Mouse (Mus musculus) testis, adult 2 months (tissue): ENCODE data around the gene Kif5a. TPM values are rescaled to one million over a fixed set of nuclear protein-coding genes. Genes with fewer than 3 reads are reported as not detected.

Source experiments
- H3K27ac ChIP-seq: fragments of 200-500 bp; 2 replicates; pipeline ENCODE4 v1.5.1; 2012; ENCODE audit warnings: low read depth, low read length; ENCODE audit not compliant: control insufficient read depth, insufficient read depth
- H3K27me3 ChIP-seq: fragments of 200-500 bp; 2 replicates; pipeline ENCODE4 v1.6.1; 2012; ENCODE audit warnings: mild to moderate bottlenecking, low read length, moderate library complexity; ENCODE audit not compliant: control insufficient read depth, insufficient read depth
- H3K36me3 ChIP-seq: fragments of 200-500 bp; 2 replicates; pipeline ENCODE4 v1.6.1; 2012; ENCODE audit warnings: mild to moderate bottlenecking, low read length; ENCODE audit not compliant: control insufficient read depth, insufficient read depth
- H3K4me1 ChIP-seq: fragments of 200-500 bp; 2 replicates; pipeline ENCODE4 v1.6.1; 2012; ENCODE audit warnings: low read length; ENCODE audit not compliant: control insufficient read depth, insufficient read depth
- H3K4me3 ChIP-seq: fragments of 200-500 bp; 2 replicates; pipeline ENCODE4 v1.5.1; 2012; ENCODE audit warnings: low read depth, mild to moderate bottlenecking, low read length, moderate library complexity, mixed read lengths; ENCODE audit not compliant: control insufficient read depth
- CTCF ChIP-seq: fragments of 200-500 bp; IDR thresholded peaks from 2 replicates; pipeline ENCODE4 v1.5.1; 2012; ENCODE audit warnings: low read depth, mild to moderate bottlenecking, inconsistent platforms, low read length, moderate library complexity; ENCODE audit not compliant: control insufficient read depth, insufficient read depth, insufficient replicate concordance
- POLR2A ChIP-seq: fragments of 200-500 bp; IDR thresholded peaks from 2 replicates; pipeline ENCODE4 v1.6.1; 2012; ENCODE audit warnings: low read depth, mild to moderate bottlenecking, inconsistent platforms, low read length, moderate library complexity; ENCODE audit not compliant: control insufficient read depth
- polyA plus RNA-seq: library from polyadenylated mRNA; depleted of rRNA; stranded (reverse); fragments of >200 nt; gene quantifications from 2 replicates; pipeline ENCODE4 v1.2.3, GENCODE M21; 2012

The Kif5a gene
- polyA plus RNA-seq, 1 experiment = 3.9 TPM

DNA sequence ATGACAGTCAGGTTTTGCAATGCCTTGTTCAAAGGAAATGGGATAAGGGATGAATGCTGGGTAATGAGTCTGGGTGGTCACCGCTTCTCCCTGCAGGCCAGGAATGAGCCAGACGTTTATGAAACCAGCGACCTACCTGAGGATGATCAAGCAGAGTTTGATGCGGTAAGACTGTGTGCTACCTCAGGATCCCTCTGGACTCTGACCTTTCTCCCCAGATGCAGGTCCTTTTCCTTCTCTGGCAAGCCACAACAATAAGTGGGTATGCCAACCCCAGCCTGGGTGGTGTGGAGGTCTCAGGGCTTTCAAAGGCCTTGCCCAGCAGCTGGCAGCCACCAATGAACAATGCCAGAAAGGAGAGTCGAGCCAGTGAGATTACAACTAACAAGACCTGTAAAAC is 4.2 kb upstream of the Kif5a start:
- peaks cover 14% of the 10 kb centered on the region for H3K4me1 ChIP-seq
- H3K27ac ChIP-seq = no peak overlapping the region
- peaks cover 1% of the 10 kb centered on the region for H3K36me3 ChIP-seq
- no peaks in the 10 kb centered on the region; the same call in 1 of the 2 replicates for H3K27me3 ChIP-seq
- peak overlapping the region; percentile 91 for H3K4me3 ChIP-seq
- TF ChIP-seq POLR2A (no peak), CTCF (no peak)

DNA sequence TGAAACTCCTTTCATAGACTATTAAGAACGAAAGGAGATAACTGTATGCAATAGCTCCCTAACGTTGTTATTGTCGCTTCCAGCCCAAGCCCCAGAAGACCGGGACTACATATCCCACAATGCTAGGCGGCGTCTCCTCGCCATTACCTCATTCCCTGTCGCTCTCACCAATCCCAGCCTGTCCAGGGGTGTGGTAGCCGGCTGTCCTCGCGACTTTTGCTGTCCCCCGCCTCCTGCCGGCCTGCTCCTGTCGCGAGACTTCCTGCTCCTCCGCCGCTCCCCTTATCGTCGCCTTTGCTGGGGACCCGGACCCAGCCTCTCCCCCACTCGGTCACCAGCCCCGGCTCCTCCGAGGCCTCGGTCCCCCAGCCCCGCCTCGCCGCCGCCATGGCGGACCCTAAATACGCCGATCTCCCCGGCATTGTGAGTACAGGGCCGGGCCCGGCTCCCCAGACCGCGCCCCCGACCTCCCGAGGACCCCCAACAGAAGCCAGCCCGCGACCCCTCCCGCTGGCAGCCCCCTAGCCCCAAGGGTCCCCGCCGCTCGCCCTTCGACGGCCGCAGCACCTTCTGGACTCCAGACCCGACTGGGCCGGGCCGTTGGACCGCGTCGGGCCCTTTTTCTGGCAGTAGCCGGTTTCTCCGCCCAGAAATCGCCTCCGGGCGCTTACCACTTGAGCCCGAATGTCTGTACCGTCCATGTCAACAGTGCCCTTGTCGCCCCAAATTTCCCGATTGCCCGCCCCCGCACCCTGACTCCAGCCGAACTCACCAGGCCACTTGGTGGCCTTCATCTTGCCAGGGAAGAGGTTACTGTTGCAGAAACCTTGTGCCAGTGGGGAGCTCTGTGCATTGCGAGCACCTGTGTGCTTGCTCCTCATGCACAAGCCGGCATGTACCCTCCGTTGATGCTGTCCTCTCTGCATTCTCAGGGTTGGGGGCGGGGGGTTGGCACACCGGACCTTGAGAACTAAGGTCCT is 3.3 kb upstream of the Kif5a start, which contains the start of gene Dctn2:
Dctn2 (plus strand) TSS at position 257 of the 980 bp plus-strand sequence.
- Histone ChIP-seq H3K27ac (peak within 1 kb of the TSS; percentile 67), H3K4me1 (peaks cover 15% of the 10 kb centered on the region), H3K36me3 (peaks cover 1% of the 10 kb centered on the region; the same call in 1 of the 2 replicates), H3K27me3 (no peaks in the 10 kb centered on the region; the same call in 1 of the 2 replicates), H3K4me3 (peak within 1 kb of the TSS; percentile 91)
- no peak for TF ChIP-seq CTCF
- TF ChIP-seq POLR2A = peak; percentile 83

DNA sequence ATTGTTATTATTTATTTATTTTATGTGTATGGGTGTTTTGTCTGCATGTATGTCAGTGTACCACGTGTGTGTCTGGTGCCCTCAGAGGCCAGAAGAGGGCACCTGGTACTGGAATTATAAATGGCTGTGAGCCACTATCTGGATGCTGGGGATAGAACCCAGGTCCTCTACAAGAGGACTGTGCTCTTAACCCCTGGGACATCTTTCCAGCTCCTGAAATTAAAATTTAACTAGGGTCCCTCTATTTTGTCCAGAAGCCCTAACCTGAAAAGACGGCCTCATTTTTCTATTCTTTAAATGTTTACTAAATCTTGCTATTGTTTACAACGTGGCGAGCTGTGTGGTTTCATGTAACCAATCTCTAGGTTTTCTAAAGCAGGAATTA is 2.6 kb upstream of the Kif5a start:
- H3K36me3 ChIP-seq = peaks cover 1% of the 10 kb centered on the region; the same call in 1 of the 2 replicates
- no peak overlapping the region for H3K27ac ChIP-seq
- TF ChIP-seq CTCF (no peak), POLR2A (no peak)
- H3K4me1 ChIP-seq = peaks cover 15% of the 10 kb centered on the region
- H3K4me3 ChIP-seq = no peak overlapping the region; the same call in 1 of the 2 replicates
- H3K27me3 ChIP-seq = no peaks in the 10 kb centered on the region; the same call in 1 of the 2 replicates

DNA sequence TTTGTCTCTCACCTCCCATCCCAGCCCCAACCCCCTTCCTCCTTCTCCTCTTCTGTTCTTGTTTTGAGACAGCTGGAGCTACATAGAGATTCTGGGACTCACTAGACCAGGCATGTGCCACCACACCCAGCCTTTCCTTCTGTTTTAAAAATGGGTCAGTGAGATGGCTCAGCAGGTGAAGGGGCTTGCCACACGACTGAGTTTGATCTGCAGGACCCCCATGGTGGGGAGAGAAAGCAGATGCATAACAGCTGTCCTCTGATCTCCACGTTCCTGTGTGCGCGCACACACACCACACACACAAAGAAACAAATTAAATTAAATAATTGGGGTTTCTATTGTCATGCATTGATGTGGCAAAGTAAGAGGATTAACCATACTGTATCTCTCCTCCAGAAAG is 1.8 kb upstream of the Kif5a start:
- Histone ChIP-seq H3K4me1 (peaks cover 15% of the 10 kb centered on the region), H3K36me3 (peaks cover 1% of the 10 kb centered on the region; the same call in 1 of the 2 replicates), H3K27me3 (no peaks in the 10 kb centered on the region; the same call in 1 of the 2 replicates), H3K4me3 (no peak overlapping the region), H3K27ac (no peak overlapping the region)
- TF ChIP-seq POLR2A (no peak), CTCF (no peak)

DNA sequence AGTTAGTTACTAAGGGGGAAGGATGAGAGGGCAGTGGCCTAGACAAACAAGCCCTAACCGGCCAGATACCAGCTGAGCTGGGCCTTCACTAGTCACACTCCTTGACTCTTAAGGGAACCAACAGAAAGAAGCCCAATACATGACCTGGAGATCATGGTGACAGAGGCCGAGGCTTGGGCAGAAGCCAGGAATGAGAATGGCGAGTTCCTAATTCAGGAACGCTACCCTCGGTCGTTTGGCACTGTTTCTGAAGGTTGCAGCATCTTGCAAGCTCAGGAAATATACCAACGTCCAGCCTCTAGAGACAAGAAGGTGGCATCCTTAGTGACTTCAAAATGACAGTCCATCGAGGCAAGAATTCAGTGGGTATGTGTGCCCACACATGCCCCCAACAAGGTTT is 1.2 kb upstream of the Kif5a start:
- TF ChIP-seq CTCF (no peak), POLR2A (no peak)
- Histone ChIP-seq H3K4me1 (peaks cover 15% of the 10 kb centered on the region), H3K27me3 (no peaks in the 10 kb centered on the region; the same call in 1 of the 2 replicates), H3K27ac (no peak overlapping the region; the same call in 1 of the 2 replicates), H3K4me3 (no peak overlapping the region), H3K36me3 (peaks cover 1% of the 10 kb centered on the region; the same call in 1 of the 2 replicates)

DNA sequence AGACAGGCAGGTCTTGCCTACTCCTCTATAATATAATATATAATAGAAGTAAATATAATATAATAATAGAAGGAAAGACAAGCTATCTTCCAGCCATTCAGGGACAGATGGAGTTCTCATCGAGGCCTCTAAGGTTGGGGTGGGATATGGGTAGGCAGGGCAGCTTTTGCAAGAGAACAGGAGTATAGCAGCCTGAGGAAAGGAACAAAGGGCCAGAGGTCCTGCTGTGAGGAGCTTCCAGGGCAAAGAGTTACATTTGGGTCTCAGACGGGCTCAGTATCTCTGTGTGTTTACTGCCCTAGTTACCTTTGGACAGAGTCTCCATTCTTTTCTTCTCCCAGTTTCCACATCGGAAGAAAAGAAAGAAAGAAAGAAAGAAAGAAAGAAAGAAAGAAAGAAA is 483 bp upstream of the Kif5a start:
- no peaks in the 10 kb centered on the region; the same call in 1 of the 2 replicates for H3K27me3 ChIP-seq
- TF ChIP-seq CTCF = no peak
- TF ChIP-seq POLR2A = no peak
- no peak overlapping the region for H3K27ac ChIP-seq
- no peaks in the 10 kb centered on the region for H3K36me3 ChIP-seq
- peaks cover 15% of the 10 kb centered on the region for H3K4me1 ChIP-seq
- no peak overlapping the region for H3K4me3 ChIP-seq
